Mouse (Mus musculus) liver, adult 2 months (tissue): ENCODE measurements around the gene Dag1. TPM values are rescaled to one million over a fixed set of nuclear protein-coding genes. Genes with fewer than 3 reads are reported as not detected.

Experiments
- DNase-seq: peaks from one replicate; pipeline ENCODE4 v3.0.0-alpha.2; 2011; ENCODE audit warnings: low read depth, low spot score; ENCODE audit errors: extremely low read depth
- H3K27ac ChIP-seq: fragments of 200-500 bp; replicated peaks from 2 replicates; pipeline ENCODE4 v1.5.1; 2012; ENCODE audit warnings: low read depth, mild to moderate bottlenecking, control low read depth, inconsistent platforms, low read length; ENCODE audit not compliant: insufficient read depth
- H3K27me3 ChIP-seq: fragments of 200-500 bp; 2 replicates; pipeline ENCODE4 v1.6.1; 2012; ENCODE audit warnings: mild to moderate bottlenecking, moderate library complexity, low read length, inconsistent platforms; ENCODE audit not compliant: control insufficient read depth, insufficient read depth
- H3K36me3 ChIP-seq: fragments of 200-500 bp; 2 replicates; pipeline ENCODE4 v1.6.1; 2012; ENCODE audit warnings: low read length, inconsistent platforms; ENCODE audit not compliant: control insufficient read depth, insufficient read depth
- H3K4me1 ChIP-seq: fragments of 200-500 bp; 2 replicates; pipeline ENCODE4 v1.6.1; 2011; ENCODE audit warnings: low read length; ENCODE audit not compliant: control insufficient read depth, insufficient read depth
- H3K4me3 ChIP-seq: fragments of 200-500 bp; 2 replicates; pipeline ENCODE4 v1.5.1; 2011; ENCODE audit warnings: low read depth, mild to moderate bottlenecking, control low read depth, low read length, moderate library complexity; ENCODE audit not compliant: insufficient read depth
- H3K79me2 ChIP-seq: fragments of 200-500 bp; 2 replicates; pipeline ENCODE4 v1.6.1; 2012; ENCODE audit warnings: inconsistent platforms, mild to moderate bottlenecking, low read length, moderate library complexity; ENCODE audit not compliant: control insufficient read depth, insufficient read depth
- H3K9ac ChIP-seq: fragments of 200-500 bp; 2 replicates; pipeline ENCODE4 v1.6.1; 2012; ENCODE audit warnings: low read depth, mild to moderate bottlenecking, control low read depth, inconsistent platforms, low read length
- CTCF ChIP-seq: fragments of 200-500 bp; IDR thresholded peaks from 2 replicates; pipeline ENCODE4 v1.5.1; 2011; ENCODE audit warnings: low read depth, low read length, control low read depth
- POLR2A ChIP-seq: fragments of 200-500 bp; IDR thresholded peaks from 2 replicates; pipeline ENCODE4 v1.6.1; 2011; ENCODE audit warnings: low read length, control low read depth; ENCODE audit not compliant: insufficient read depth; ENCODE audit errors: extremely low read depth
- WGBS: fragments of 180-500 bp; shearing (Covaris S2); methylation state at CpG from one replicate; pipeline ENCODE4 v1.1.7; 2018; 5-methylcytosine and 5-hydroxymethylcytosine counted together
- polyA plus RNA-seq: library from polyadenylated mRNA; depleted of rRNA; stranded (reverse); fragments of >200 nt; gene quantifications from 2 replicates; pipeline ENCODE4 v1.2.3, GENCODE M21; 2012
- total RNA-seq: library from RNA; depleted of rRNA; stranded (reverse); fragments of >200 nt; gene quantifications from 2 replicates; pipeline ENCODE4 v1.2.3, GENCODE M21; 2014

The Dag1 gene
- total and polyA plus RNA-seq, 2 experiments, result 20.7 to 24.9 TPM

DNA sequence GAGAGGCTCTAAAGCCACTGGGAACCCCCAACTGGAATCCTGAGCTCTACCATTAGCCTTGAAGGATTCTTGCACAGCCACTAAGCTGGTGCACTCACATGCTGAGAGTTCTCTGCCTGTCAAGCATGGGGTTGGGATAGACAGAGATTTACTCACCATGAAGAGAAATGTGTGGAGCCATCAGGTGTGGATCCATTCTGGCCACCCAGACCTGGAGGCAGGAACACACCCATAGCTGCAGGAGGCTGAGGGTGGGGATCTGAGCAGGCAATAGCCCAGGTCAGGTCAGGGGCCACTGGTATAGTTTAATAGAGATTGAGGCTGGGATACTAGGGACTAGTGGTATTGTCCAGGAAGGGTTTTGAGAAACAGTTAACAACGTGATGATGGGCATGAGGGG lies 41.4 kb upstream of the Dag1 start:
- peak overlapping the region; percentile 90 for H3K9ac ChIP-seq
- H3K27me3 ChIP-seq, result no peaks in the 10 kb centered on the region
- peak overlapping the region; percentile 81 for H3K4me3 ChIP-seq
- no peak for DNase-seq
- peaks cover 24% of the 10 kb centered on the region for H3K4me1 ChIP-seq
- H3K36me3 ChIP-seq, result peaks cover 14% of the 10 kb centered on the region
- TF ChIP-seq CTCF, result no peak
- no peak for TF ChIP-seq POLR2A
- H3K27ac ChIP-seq, result peak overlapping the region; percentile 78
- WGBS, result 0% methylated on average over 1 of the region's 1 CpGs
- peaks cover 12% of the 10 kb centered on the region; the same call in 1 of the 2 replicates for H3K79me2 ChIP-seq

DNA sequence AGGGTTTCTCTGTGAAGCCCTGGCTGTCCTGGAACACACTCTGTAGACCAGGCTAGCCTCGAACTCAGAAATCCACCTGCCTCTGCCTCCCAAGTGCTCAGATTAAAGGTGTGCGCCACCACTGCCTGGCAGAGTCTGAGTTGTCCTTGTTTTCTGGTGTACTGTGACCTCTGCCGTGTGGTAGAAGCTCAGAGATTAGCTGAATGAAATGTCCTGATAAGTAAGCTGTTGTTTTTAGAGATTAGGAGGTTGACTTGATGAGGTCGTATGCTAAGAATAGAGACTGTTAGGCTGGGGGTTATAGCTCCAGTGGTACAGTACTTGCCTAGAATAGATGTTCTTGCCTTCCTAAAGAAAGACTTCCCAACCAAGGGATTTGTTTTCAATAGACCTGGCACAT lies 41.0 kb upstream of the Dag1 start:
- H3K36me3 ChIP-seq, result peaks cover 14% of the 10 kb centered on the region
- peaks cover 9% of the 10 kb centered on the region; the same call in 1 of the 2 replicates for H3K79me2 ChIP-seq
- no peak overlapping the region for H3K4me3 ChIP-seq
- H3K4me1 ChIP-seq, result peaks cover 24% of the 10 kb centered on the region
- H3K9ac ChIP-seq, result no peak overlapping the region
- WGBS, result 27% methylated on average over 4 of the region's 4 CpGs
- H3K27me3 ChIP-seq, result no peaks in the 10 kb centered on the region
- TF ChIP-seq CTCF (no peak), POLR2A (no peak)
- peak; percentile 58 for DNase-seq
- no peak overlapping the region for H3K27ac ChIP-seq

DNA sequence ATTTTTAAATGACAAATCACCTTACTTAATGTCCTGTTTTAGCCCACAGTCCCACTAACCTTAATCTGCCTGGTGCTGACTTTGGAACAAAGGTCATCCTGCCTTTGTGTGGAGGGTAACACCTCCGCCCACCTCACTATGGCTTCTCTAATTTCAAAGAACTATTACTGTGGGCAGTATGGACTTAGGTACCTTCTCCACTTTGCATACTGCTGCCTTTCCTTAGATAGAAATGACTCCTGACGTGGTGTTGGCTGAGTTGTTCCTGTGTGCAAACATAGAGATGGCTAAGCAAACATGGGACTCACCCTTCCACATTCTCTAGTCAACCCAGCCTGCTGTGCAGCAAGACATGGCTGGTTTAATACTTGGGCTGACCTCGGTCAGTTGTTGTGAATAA lies 38.1 kb upstream of the Dag1 start:
- H3K4me1 ChIP-seq, result peaks cover 22% of the 10 kb centered on the region
- no peaks in the 10 kb centered on the region for H3K27me3 ChIP-seq
- no peak overlapping the region for H3K9ac ChIP-seq
- 22% methylated on average over 3 of the region's 3 CpGs for WGBS
- H3K36me3 ChIP-seq, result peaks cover 16% of the 10 kb centered on the region
- peaks cover 10% of the 10 kb centered on the region; the same call in 1 of the 2 replicates for H3K79me2 ChIP-seq
- H3K4me3 ChIP-seq, result no peak overlapping the region
- TF ChIP-seq CTCF, result no peak
- TF ChIP-seq POLR2A, result no peak
- peak overlapping the region; percentile 28; the same call in 1 of the 2 replicates for H3K27ac ChIP-seq
- DNase-seq, result peak; percentile 84

DNA sequence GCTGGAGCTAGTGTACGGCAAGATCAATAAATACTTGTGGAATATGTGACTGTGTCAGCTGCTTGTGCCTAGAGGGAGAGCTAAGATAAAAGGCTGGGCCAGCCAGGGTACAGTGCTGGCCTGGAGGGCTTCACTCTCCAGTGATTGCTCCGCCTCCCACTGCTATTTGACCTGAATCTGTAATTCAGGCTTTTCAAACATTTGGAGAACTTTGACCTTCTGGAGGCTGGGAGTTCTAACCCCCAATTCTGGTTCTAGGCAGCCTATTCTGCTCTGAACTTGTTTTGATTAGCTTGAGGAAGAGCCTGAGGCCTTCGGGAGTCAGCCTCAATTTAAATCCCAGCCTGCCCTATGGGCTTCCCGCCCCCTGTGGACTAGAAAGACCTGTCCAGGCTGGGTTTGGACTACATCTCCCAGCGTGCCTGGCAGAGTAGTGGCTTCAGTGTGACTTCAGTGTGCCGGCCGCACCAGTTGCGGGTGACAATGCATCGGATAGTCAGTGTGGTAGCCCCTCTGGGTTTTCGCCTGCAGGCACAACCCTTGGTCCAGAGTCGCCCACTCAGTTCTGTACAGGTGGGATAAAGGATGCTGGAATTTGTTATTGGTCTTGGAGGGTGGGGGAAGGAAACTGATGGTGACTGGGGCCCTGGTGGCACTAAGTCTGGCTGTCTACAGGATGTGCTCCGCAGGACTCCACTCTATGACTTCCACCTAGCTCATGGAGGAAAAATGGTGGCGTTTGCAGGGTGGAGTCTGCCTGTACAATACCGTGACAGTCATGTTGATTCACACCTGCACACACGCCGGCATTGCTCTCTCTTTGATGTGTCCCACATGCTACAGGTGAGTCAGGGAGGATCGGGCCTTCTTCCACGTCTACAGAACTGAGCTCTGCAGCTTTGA lies 32.9 kb upstream of the Dag1 start, which contains the start of gene Amt:
Amt (plus strand) TSS at position 401 of the 903 bp plus-strand sequence.
- Histone ChIP-seq H3K36me3 (0 out of 2 replicates have a peak, but pooled peaks cover 2% of the 10 kb centered on the region), H3K4me3 (peak within 1 kb of the TSS; percentile 47), H3K27me3 (no peaks in the 10 kb centered on the region), H3K9ac (peak within 1 kb of the TSS; percentile 57), H3K79me2 (peaks cover 7% of the 10 kb centered on the region; the same call in 1 of the 2 replicates), H3K4me1 (peaks cover 19% of the 10 kb centered on the region), H3K27ac (peak within 1 kb of the TSS; percentile 89)
- peak; percentile 93 for DNase-seq
- TF ChIP-seq POLR2A (0 out of 2 replicates have a peak, but pooled peaks have one; percentile 8), CTCF (no peak)
- WGBS, result 16% methylated on average over 18 of the region's 18 CpGs

DNA sequence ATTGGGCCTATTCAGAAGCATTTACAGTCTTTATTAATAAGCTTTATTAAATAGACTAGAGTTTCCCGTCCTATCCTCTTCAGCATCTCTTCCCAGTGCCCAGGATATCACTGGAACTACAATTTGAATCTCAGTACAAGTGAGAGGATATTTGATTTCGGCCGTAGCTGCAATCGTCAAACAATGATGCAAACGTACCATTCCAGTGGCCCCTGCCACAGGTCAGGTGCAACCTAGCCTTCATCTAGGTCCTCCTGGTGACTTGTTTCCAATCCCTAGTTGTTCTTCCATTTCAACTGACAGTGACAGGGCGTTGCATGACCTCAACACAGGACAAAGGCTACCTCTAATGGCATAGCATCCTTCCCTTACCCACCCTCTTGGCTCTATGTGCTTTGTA lies 27.0 kb upstream of the Dag1 start:
- Histone ChIP-seq H3K4me3 (peak overlapping the region; percentile 51), H3K27me3 (no peaks in the 10 kb centered on the region), H3K36me3 (no peaks in the 10 kb centered on the region), H3K9ac (no peak overlapping the region), H3K4me1 (peaks cover 5% of the 10 kb centered on the region), H3K27ac (peak overlapping the region; percentile 6; the same call in 1 of the 2 replicates), H3K79me2 (no peaks in the 10 kb centered on the region)
- peak; percentile 69 for DNase-seq
- TF ChIP-seq CTCF, result no peak
- no peak for TF ChIP-seq POLR2A
- 9% methylated on average over 6 of the region's 6 CpGs for WGBS
